8 mouse cellular contexts compared by ENCODE assay signal in genomic region chr6:129229774-129230578, GRCm38 (mm10). TPM values are rescaled to one million over a fixed set of nuclear protein-coding genes. Genes with fewer than 3 reads are reported as not detected.
DNase-seq lines count a peak whose midpoint lies in the region; ATAC-seq and TF ChIP-seq lines count a peak whose summit lies in the region.

No protein-coding gene starts in this region.

- H3K36me3 ChIP-seq in intestine, embryonic 14.5 days (ENCODE audit: control insufficient read depth, insufficient read depth, low read length), result no peaks in the 10 kb centered on the region
- no peaks in the 10 kb centered on the region for H3K36me3 ChIP-seq in lung, embryonic 14.5 days (ENCODE audit: insufficient read depth)

- no peaks in the 10 kb centered on the region for H3K9me3 ChIP-seq in intestine, embryonic 14.5 days (ENCODE audit: control insufficient read depth, low read length)
- no peaks in the 10 kb centered on the region for H3K9me3 ChIP-seq in lung, embryonic 14.5 days (ENCODE audit: low read depth, low read length)

- H3K27me3 ChIP-seq in intestine, embryonic 14.5 days (replicated peaks; ENCODE audit: control insufficient read depth, insufficient read depth, low read length), result no peaks in the 10 kb centered on the region
- no peaks in the 10 kb centered on the region for H3K27me3 ChIP-seq in lung, embryonic 14.5 days (ENCODE audit: insufficient read depth, low read length)

- H3K27ac ChIP-seq in intestine, embryonic 14.5 days (ENCODE audit: low read depth), result peak overlapping the region; percentile 91
- H3K27ac ChIP-seq in lung, embryonic 14.5 days (ENCODE audit: low read depth), result peak overlapping the region; percentile 98

- DNase-seq in urinary bladder, postnatal 14 days (ENCODE audit: low spot score), result peak; percentile 78
- no peak for DNase-seq in urinary bladder, postnatal 10 days (ENCODE audit: low spot score)
- peak; percentile 97 for DNase-seq in fibroblast of lung, adult 2 months (ENCODE audit: low read depth)
- DNase-seq in intestine, embryonic 14.5 days (ENCODE audit: low spot score), result no peak
- peak; percentile 96 for DNase-seq in lung, embryonic 14.5 days
- peak; percentile 61 to 66 for DNase-seq in urinary bladder, postnatal 4 days (ENCODE audit: low spot score in 2 of 2)
- no peak for DNase-seq in c-Kit-positive CD71-positive TER-119-positive erythroid progenitor cells, embryonic 14.5 days (ENCODE audit: low spot score)

- H3K9ac ChIP-seq in intestine, embryonic 14.5 days (ENCODE audit: low read length), result no peak overlapping the region
- H3K9ac ChIP-seq in lung, embryonic 14.5 days, result no peak overlapping the region

- WGBS in intestine, embryonic 14.5 days, result 46% methylated on average over 3 of the region's 3 CpGs
- WGBS in lung, embryonic 14.5 days, result 26% methylated on average over 3 of the region's 3 CpGs

- H3K4me2 ChIP-seq in intestine, embryonic 14.5 days (ENCODE audit: low read length), result no peak overlapping the region; the same call in 1 of the 2 replicates
- H3K4me2 ChIP-seq in lung, embryonic 14.5 days, result no peak overlapping the region

- H3K4me1 ChIP-seq in intestine, embryonic 14.5 days (replicated peaks; ENCODE audit: control insufficient read depth, insufficient read depth, low read length), result peaks cover 17% of the 10 kb centered on the region; the same call in 1 of the 2 replicates
- H3K4me1 ChIP-seq in lung, embryonic 14.5 days (ENCODE audit: insufficient read depth), result peaks cover 21% of the 10 kb centered on the region

- ATAC-seq in intestine, embryonic 14.5 days (replicated peaks; ENCODE audit: low FRiP score, low TSS enrichment, low read depth), result no peak; the same call in 1 of the 2 replicates
- ATAC-seq in lung, embryonic 14.5 days (ENCODE audit: insufficient read depth), result peak; percentile 90
- ATAC-seq in activated CD4-positive, CD25-positive, alpha-beta regulatory T cell, adult 4 months, result no peak

- no peak for TF ChIP-seq CTCF in lung, embryonic 14.5 days (IDR thresholded peaks at IDR 0.05; ENCODE audit: low read depth)

- no peak overlapping the region for H3K4me3 ChIP-seq in intestine, embryonic 14.5 days (ENCODE audit: low read depth, low read length)
- no peak overlapping the region for H3K4me3 ChIP-seq in lung, embryonic 14.5 days (ENCODE audit: low read depth, low read length)

RNA-seq across cellular contexts. Expression of gene Cd69, which starts 45.3 kb away (rescaled TPM):
- 0.51 TPM in 1 of 2 replicates, not detected in the other for polyA plus RNA-seq in intestine, embryonic 14.5 days (2014; fragmentation: Nextera tagmentation; extraction: Ambion mirVana)
- polyA plus RNA-seq in lung, embryonic 14.5 days (2014; fragmentation: Nextera tagmentation; extraction: Ambion mirVana), result not detected in 2 replicates
- polyA plus RNA-seq in activated CD4-positive, CD25-positive, alpha-beta regulatory T cell, adult 4 months (2017; shearing (Covaris generic)), result 100 to 1,000 TPM; 233 to 245 TPM

RNA-seq across cellular contexts. Expression of gene Clec2d, which starts 49.6 kb away (rescaled TPM):
- 0.43 and 0.89 TPM in 2 replicates for polyA plus RNA-seq in intestine, embryonic 14.5 days (2014; fragmentation: Nextera tagmentation; extraction: Ambion mirVana)
- 0.51 and 0.59 TPM in 2 replicates for polyA plus RNA-seq in lung, embryonic 14.5 days (2014; fragmentation: Nextera tagmentation; extraction: Ambion mirVana)
- polyA plus RNA-seq in activated CD4-positive, CD25-positive, alpha-beta regulatory T cell, adult 4 months (2017; shearing (Covaris generic)), result 10 to 100 TPM; 22.9 to 25.2 TPM

Comparison
In these comparisons a context has a peak if more than half of its experiments do, and no peak if none do; other contexts are left out.
1. DNase-seq: peak in urinary bladder, postnatal 14 days (single experiment), fibroblast of lung, adult 2 months (single experiment), lung, embryonic 14.5 days (single experiment) and urinary bladder, postnatal 4 days (2 of 2); none in urinary bladder, postnatal 10 days (single experiment), intestine, embryonic 14.5 days (single experiment) and c-Kit-positive CD71-positive TER-119-positive erythroid progenitor cells, embryonic 14.5 days (single experiment).
2. RNA of gene Cd69, which starts 45.3 kb away (polyA plus RNA-seq): 233 to 245 TPM in activated CD4-positive, CD25-positive, alpha-beta regulatory T cell, adult 4 months; 0.51 TPM in intestine, embryonic 14.5 days and not detected in lung, embryonic 14.5 days; every median in the first group is over 100 times any median in the second.
3. RNA of gene Clec2d, which starts 49.6 kb away (polyA plus RNA-seq): 22.9 to 25.2 TPM in activated CD4-positive, CD25-positive, alpha-beta regulatory T cell, adult 4 months; 0.51 to 0.59 TPM in lung, embryonic 14.5 days and 0.43 to 0.89 TPM in intestine, embryonic 14.5 days; every median in the first group is over 10 times any median in the second.